Mouse (Mus musculus): Measurements from ENCODE around the gene Catsper3. TPM values are rescaled to one million over a fixed set of nuclear protein-coding genes. Genes with fewer than 3 reads are reported as not detected.

Gene Catsper3
- polyA plus RNA-seq, 1 experiment: 0.14 TPM

DNA sequence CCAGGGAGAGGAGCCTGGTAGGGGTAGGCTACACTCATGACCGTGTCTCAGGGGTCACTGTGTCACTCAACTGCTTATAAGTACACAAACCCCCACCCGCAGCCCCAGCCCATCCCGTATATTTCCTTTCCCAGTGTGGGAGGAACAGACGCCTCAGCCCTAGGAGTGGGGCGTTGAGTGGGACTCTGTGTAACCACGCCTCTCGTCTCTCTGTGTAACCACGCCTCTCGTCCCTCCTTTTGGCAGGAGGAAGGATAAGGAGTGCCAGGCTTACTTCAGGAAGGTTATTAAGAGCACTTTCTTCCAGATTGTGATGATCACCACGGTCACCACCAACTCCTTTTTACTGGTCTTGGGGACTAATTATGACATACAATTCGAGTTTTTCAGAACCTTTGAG, 1.8 kb downstream of the Catsper3 start:
- no peak overlapping the region for H3K4me2 ChIP-seq (ENCODE audit: low read depth)
- TF ChIP-seq TCF3 (IDR thresholded peaks at IDR 0.05; ENCODE audit: insufficient read length, low read depth): no peak
- no peak for TF ChIP-seq POLR2AphosphoS2 (IDR thresholded peaks at IDR 0.05; ENCODE audit: insufficient read length, low read depth)
- no peak for TF ChIP-seq MYOG (IDR thresholded peaks at IDR 0.05; ENCODE audit: control insufficient read depth in 1 of 3, insufficient read depth in 1 of 3, insufficient read length in 2 of 3, low read depth in 2 of 3)
- no peaks in the 10 kb centered on the region for H3K27me3 ChIP-seq (ENCODE audit: control insufficient read depth, insufficient read depth, insufficient read length)
- no peaks in the 10 kb centered on the region for H3K79me2 ChIP-seq (ENCODE audit: control insufficient read depth, insufficient read depth)
- H3ac ChIP-seq (ENCODE audit: control insufficient read depth, insufficient read length): no peak overlapping the region
- H3K4me3 ChIP-seq: no peak overlapping the region
- no peaks in the 10 kb centered on the region for H3K36me3 ChIP-seq (ENCODE audit: control insufficient read depth, insufficient read depth)

DNA sequence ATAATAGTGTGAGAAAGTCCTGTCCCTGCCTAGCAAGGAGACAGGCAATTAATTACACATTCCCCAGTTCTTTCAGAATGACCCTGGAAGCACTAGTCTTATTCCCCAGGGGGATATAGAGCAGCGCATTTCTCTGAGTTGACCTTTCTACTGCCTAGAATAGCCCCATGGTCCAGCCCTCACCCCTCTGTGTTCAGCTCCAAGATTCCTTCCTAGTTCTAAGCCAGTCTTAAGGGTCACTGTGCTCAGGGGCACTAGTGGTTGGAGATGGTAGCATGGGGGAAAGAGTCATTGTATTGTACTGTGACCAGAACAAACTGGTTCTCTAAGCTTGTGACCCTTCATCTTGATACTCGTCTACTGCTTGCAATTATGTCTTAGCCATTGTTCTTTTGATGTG, 16.9 kb downstream of the Catsper3 start:
- Histone ChIP-seq H3K4me3 (no peak overlapping the region), H3K79me2 (ENCODE audit: control insufficient read depth, insufficient read depth) (no peaks in the 10 kb centered on the region), H3K27me3 (ENCODE audit: control insufficient read depth, insufficient read depth, insufficient read length) (peaks cover 26% of the 10 kb centered on the region), H3K4me2 (ENCODE audit: low read depth) (no peak overlapping the region), H3ac (ENCODE audit: control insufficient read depth, insufficient read length) (no peak overlapping the region), H3K36me3 (ENCODE audit: control insufficient read depth, insufficient read depth) (no peaks in the 10 kb centered on the region)
- no peak for TF ChIP-seq TCF3 (IDR thresholded peaks at IDR 0.05; ENCODE audit: insufficient read length, low read depth)
- TF ChIP-seq CEBPB (IDR thresholded peaks at IDR 0.05; ENCODE audit: insufficient read depth, poor library complexity, severe bottlenecking): no peak
- TF ChIP-seq MYOD1 (IDR thresholded peaks at IDR 0.05; ENCODE audit: control insufficient read depth in 1 of 3, insufficient read length in 2 of 3, low read depth in 2 of 3): no peak
- TF ChIP-seq USF1 (IDR thresholded peaks at IDR 0.05; ENCODE audit: low read depth): no peak
- no peak for TF ChIP-seq REST (IDR thresholded peaks at IDR 0.05; ENCODE audit: insufficient read depth, insufficient read length)
- TF ChIP-seq POLR2AphosphoS2 (IDR thresholded peaks at IDR 0.05; ENCODE audit: insufficient read length, low read depth): no peak
- no peak for TF ChIP-seq E2F4 (IDR thresholded peaks at IDR 0.05; ENCODE audit: insufficient read depth)
- TF ChIP-seq TCF12 (IDR thresholded peaks at IDR 0.05; ENCODE audit: insufficient read depth, poor library complexity, severe bottlenecking): no peak
- no peak for TF ChIP-seq POLR2A (IDR thresholded peaks at IDR 0.05; ENCODE audit: insufficient read length, low read depth)

DNA sequence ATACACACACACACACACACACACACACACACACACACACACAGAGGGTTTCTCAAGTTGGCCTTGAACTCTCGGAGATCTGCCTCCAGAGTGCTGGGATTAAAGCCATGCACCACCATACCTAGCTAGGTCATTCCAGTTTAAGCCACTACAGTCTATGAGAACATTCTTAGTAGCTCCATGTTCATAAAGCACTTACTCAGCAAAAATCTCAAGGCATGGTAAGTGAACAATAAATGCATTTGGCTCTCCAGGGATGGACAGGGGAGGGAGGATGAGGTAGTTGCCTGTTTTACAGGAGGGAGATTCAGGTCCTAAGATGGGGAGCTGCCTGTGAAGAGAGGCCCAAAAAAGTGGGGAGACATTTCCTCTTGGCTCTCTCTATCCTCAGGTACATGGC, 19.6 kb downstream of the Catsper3 start:
- H3K4me3 ChIP-seq: no peak overlapping the region
- no peak overlapping the region for H3ac ChIP-seq (ENCODE audit: control insufficient read depth, insufficient read length)
- no peak overlapping the region for H3K4me2 ChIP-seq (ENCODE audit: low read depth)
- H3K27me3 ChIP-seq (ENCODE audit: control insufficient read depth, insufficient read depth, insufficient read length): peaks cover 28% of the 10 kb centered on the region
- no peaks in the 10 kb centered on the region for H3K79me2 ChIP-seq (ENCODE audit: control insufficient read depth, insufficient read depth)
- TF ChIP-seq SRF (IDR thresholded peaks at IDR 0.05; ENCODE audit: control insufficient read depth, insufficient read length, low read depth) (no peak), E2F4 (IDR thresholded peaks at IDR 0.05; ENCODE audit: insufficient read depth) (no peak), MYOG (IDR thresholded peaks at IDR 0.05; ENCODE audit: control insufficient read depth in 1 of 3, insufficient read depth in 1 of 3, insufficient read length in 2 of 3, low read depth in 2 of 3) (no peak), USF1 (IDR thresholded peaks at IDR 0.05; ENCODE audit: low read depth) (no peak), REST (IDR thresholded peaks at IDR 0.05; ENCODE audit: insufficient read depth, insufficient read length) (no peak), POLR2AphosphoS2 (IDR thresholded peaks at IDR 0.05; ENCODE audit: insufficient read length, low read depth) (no peak), MAX (IDR thresholded peaks at IDR 0.05; ENCODE audit: low read depth) (no peak)
- no peaks in the 10 kb centered on the region for H3K36me3 ChIP-seq (ENCODE audit: control insufficient read depth, insufficient read depth)

GRCm38 (mm10) chr13:55809041-55809623, 24.8 kb downstream of the Catsper3 start:
- TF ChIP-seq TCF12 (IDR thresholded peaks at IDR 0.05; ENCODE audit: insufficient read depth, poor library complexity, severe bottlenecking) (no peak), MAX (IDR thresholded peaks at IDR 0.05; ENCODE audit: low read depth) (no peak), POLR2A (IDR thresholded peaks at IDR 0.05; ENCODE audit: insufficient read length, low read depth) (no peak), REST (IDR thresholded peaks at IDR 0.05; ENCODE audit: insufficient read depth, insufficient read length) (no peak), USF1 (IDR thresholded peaks at IDR 0.05; ENCODE audit: low read depth) (no peak), CEBPB (IDR thresholded peaks at IDR 0.05; ENCODE audit: insufficient read depth, poor library complexity, severe bottlenecking) (no peak), SRF (IDR thresholded peaks at IDR 0.05; ENCODE audit: control insufficient read depth, insufficient read length, low read depth) (no peak), POLR2AphosphoS2 (IDR thresholded peaks at IDR 0.05; ENCODE audit: insufficient read length, low read depth) (no peak), MYOD1 (IDR thresholded peaks at IDR 0.05; ENCODE audit: control insufficient read depth in 1 of 3, insufficient read length in 2 of 3, low read depth in 2 of 3) (no peak), MYOG (IDR thresholded peaks at IDR 0.05; ENCODE audit: control insufficient read depth in 1 of 3, insufficient read depth in 1 of 3, insufficient read length in 2 of 3, low read depth in 2 of 3) (no peak), E2F4 (IDR thresholded peaks at IDR 0.05; ENCODE audit: insufficient read depth) (no peak), TCF3 (IDR thresholded peaks at IDR 0.05; ENCODE audit: insufficient read length, low read depth) (no peak)
- Histone ChIP-seq H3K4me2 (ENCODE audit: low read depth) (no peak overlapping the region), H3K4me3 (no peak overlapping the region), H3ac (ENCODE audit: control insufficient read depth, insufficient read length) (no peak overlapping the region), H3K27me3 (ENCODE audit: control insufficient read depth, insufficient read depth, insufficient read length) (peaks cover 36% of the 10 kb centered on the region), H3K79me2 (ENCODE audit: control insufficient read depth, insufficient read depth) (no peaks in the 10 kb centered on the region), H3K36me3 (ENCODE audit: control insufficient read depth, insufficient read depth) (no peaks in the 10 kb centered on the region)

- Histone ChIP-seq H3K4me2 (ENCODE audit: low read depth) (no peak overlapping the region), H3ac (ENCODE audit: control insufficient read depth, insufficient read length) (no peak overlapping the region), H3K4me3 (no peak overlapping the region), H3K79me2 (ENCODE audit: control insufficient read depth, insufficient read depth) (no peaks in the 10 kb centered on the region), H3K27me3 (ENCODE audit: control insufficient read depth, insufficient read depth, insufficient read length) (peaks cover 36% of the 10 kb centered on the region), H3K36me3 (ENCODE audit: control insufficient read depth, insufficient read depth) (no peaks in the 10 kb centered on the region)
- TF ChIP-seq SRF (IDR thresholded peaks at IDR 0.05; ENCODE audit: control insufficient read depth, insufficient read length, low read depth): no peak
- TF ChIP-seq E2F4 (IDR thresholded peaks at IDR 0.05; ENCODE audit: insufficient read depth): no peak
- TF ChIP-seq TCF12 (IDR thresholded peaks at IDR 0.05; ENCODE audit: insufficient read depth, poor library complexity, severe bottlenecking): no peak
- TF ChIP-seq USF1 (IDR thresholded peaks at IDR 0.05; ENCODE audit: low read depth): no peak
- TF ChIP-seq MAX (IDR thresholded peaks at IDR 0.05; ENCODE audit: low read depth): no peak
- no peak for TF ChIP-seq MYOD1 (IDR thresholded peaks at IDR 0.05; ENCODE audit: control insufficient read depth in 1 of 3, insufficient read length in 2 of 3, low read depth in 2 of 3)
- no peak for TF ChIP-seq REST (IDR thresholded peaks at IDR 0.05; ENCODE audit: insufficient read depth, insufficient read length)
- TF ChIP-seq POLR2A (IDR thresholded peaks at IDR 0.05; ENCODE audit: insufficient read length, low read depth): no peak
- no peak for TF ChIP-seq TCF3 (IDR thresholded peaks at IDR 0.05; ENCODE audit: insufficient read length, low read depth)
- TF ChIP-seq CEBPB (IDR thresholded peaks at IDR 0.05; ENCODE audit: insufficient read depth, poor library complexity, severe bottlenecking): no peak
- no peak for TF ChIP-seq POLR2AphosphoS2 (IDR thresholded peaks at IDR 0.05; ENCODE audit: insufficient read length, low read depth)
- TF ChIP-seq MYOG (IDR thresholded peaks at IDR 0.05; ENCODE audit: control insufficient read depth in 1 of 3, insufficient read depth in 1 of 3, insufficient read length in 2 of 3, low read depth in 2 of 3): no peak
Observed at GRCm38 (mm10) chr13:55809707-55810106, 25.3 kb downstream of the Catsper3 start.

Data from myocyte (in vitro differentiated cells).